Comparison of ENCODE assay signal across 10 mouse cellular contexts in the genomic region with DNA sequence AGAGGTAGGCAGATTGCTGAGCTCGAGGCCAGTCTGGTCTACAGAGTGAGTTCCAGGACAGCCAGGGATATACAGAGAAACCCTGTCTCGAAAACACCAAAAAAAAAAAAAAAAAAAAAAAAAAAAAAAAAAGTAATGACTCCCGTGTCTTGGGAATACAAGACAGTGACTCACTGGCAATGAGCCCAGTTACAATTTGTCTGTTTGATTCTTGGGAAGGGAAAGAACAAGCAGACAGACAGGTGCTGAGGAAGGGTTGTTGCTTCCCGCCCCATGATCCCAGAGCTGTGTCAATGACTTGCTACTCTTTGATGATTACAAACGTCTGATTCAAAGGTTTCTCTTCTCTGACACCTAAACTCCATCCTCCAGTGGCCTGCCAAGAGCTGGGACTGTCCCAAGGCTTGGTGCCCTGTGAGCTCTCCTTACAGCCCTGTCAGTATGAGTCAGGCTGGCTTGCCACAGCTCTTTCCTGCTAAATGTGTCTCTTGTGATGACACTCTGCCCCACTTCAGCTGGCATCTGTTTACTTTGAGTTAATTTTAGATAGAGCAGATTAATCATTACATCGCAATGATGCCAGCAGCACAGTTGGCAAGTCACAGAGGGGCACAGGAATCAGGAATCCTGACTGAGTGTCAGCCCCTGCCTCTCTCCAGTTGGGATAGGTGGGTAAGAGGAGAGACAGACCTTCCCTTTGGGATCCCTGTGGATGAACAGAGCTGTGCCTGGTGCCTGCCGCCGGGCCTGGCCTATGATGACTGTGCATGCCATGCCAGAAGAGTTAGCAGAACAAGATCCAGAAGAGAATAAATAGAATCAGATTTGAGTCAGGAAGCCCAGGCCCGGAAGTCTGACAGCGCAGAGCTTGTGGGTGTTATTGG. TPM values are rescaled to one million over a fixed set of nuclear protein-coding genes. Genes with fewer than 3 reads are reported as not detected.
DNase-seq lines count a peak whose midpoint lies in the region; ATAC-seq and TF ChIP-seq lines count a peak whose summit lies in the region.
"Had no signal": no experiment of that assay in that cellular context is flagged by ENCODE, and none has a peak within 500 bp of the region (broad histone marks: within the 10 kb centered on the region; RNA-seq: fewer than 3 reads in every experiment).

No protein-coding gene starts in this region.

- peak; percentile 85 for ATAC-seq in frontal cortex, adult (ENCODE audit: low TSS enrichment)
- ATAC-seq in heart, postnatal 0 days (ENCODE audit: insufficient read depth, low read depth), result peak; percentile 53; the same call in 1 of the 2 replicates
- ATAC-seq in granulocyte monocyte progenitor cell, adult 5-6 weeks (replicated peaks; ENCODE audit: poor library complexity, severe bottlenecking), result no peak
- ATAC-seq in megakaryocyte, adult 5-6 weeks (ENCODE audit: poor library complexity, severe bottlenecking), result no peak

- H3K9me3 ChIP-seq in heart, postnatal 0 days (replicated peaks; ENCODE audit: control insufficient read depth, low read length), result no peaks in the 10 kb centered on the region
- H3K9me3 ChIP-seq: embryonic facial prominence, embryonic 15.5 days had no signal

- no peak for TF ChIP-seq CTCF in heart, postnatal 0 days (IDR thresholded peaks at IDR 0.05; ENCODE audit: low read depth)

- no peak for DNase-seq in frontal cortex, postnatal 25 days (ENCODE audit: low spot score in 2 of 2)
- peak; percentile 29 for DNase-seq in urinary bladder, adult 2 months (ENCODE audit: low spot score)
- DNase-seq in urinary bladder, postnatal 4 days (ENCODE audit: low spot score in 2 of 2), result no peak
- DNase-seq in heart, postnatal 0 days (ENCODE audit: low spot score), result peak; percentile 33
- DNase-seq in layer of hippocampus, postnatal 10 days (ENCODE audit: low spot score in 2 of 2), result peak; percentile 46 to 51

- no peaks in the 10 kb centered on the region for H3K4me1 ChIP-seq in heart, postnatal 0 days (ENCODE audit: control insufficient read depth, insufficient read depth)

- H3K27ac ChIP-seq in heart, postnatal 0 days (ENCODE audit: low read depth), result 0 out of 2 replicates have a peak overlapping the region, but pooled peaks have one; percentile 43
- H3K27ac ChIP-seq: embryonic facial prominence, embryonic 15.5 days; liver, embryonic 14.5 days had no signal

- no peak overlapping the region for H3K9ac ChIP-seq in heart, postnatal 0 days (replicated peaks; ENCODE audit: low read depth, low read length)
- H3K9ac ChIP-seq: embryonic facial prominence, embryonic 15.5 days; liver, embryonic 14.5 days had no signal

- 41% methylated on average over 10 of the region's 10 CpGs for WGBS in heart, postnatal 0 days

- no peaks in the 10 kb centered on the region for H3K27me3 ChIP-seq in heart, postnatal 0 days (ENCODE audit: control insufficient read depth, insufficient read depth, low read length)
- H3K27me3 ChIP-seq: embryonic facial prominence, embryonic 15.5 days had no signal

- H3K36me3 ChIP-seq in heart, postnatal 0 days (replicated peaks; ENCODE audit: control insufficient read depth, insufficient read depth, low read length), result no peaks in the 10 kb centered on the region
- H3K36me3 ChIP-seq: embryonic facial prominence, embryonic 15.5 days had no signal

- H3K4me2 ChIP-seq in heart, postnatal 0 days (ENCODE audit: low read depth, low read length), result no peak overlapping the region
- H3K4me2 ChIP-seq: embryonic facial prominence, embryonic 15.5 days had no signal

- no peak for TF ChIP-seq EP300 in heart, postnatal 0 days (IDR thresholded peaks at IDR 0.05; ENCODE audit: low read depth)

- H3K4me3 ChIP-seq in heart, postnatal 0 days (ENCODE audit: low read depth, low read length), result no peak overlapping the region
- H3K4me3 ChIP-seq: embryonic facial prominence, embryonic 15.5 days had no signal

RNA-seq across cellular contexts. Expression of a gene that starts 11.0 kb away (rescaled TPM):
- polyA plus RNA-seq in urinary bladder, adult 2 months (2012; rRNA removed), result 35.3 and 37.3 TPM in 2 replicates
- 59.8 and 64.3 TPM in 2 replicates for total RNA-seq in heart, postnatal 0 days (2014; rRNA removed; ENCODE audit: low replicate concordance)
- polyA plus RNA-seq in heart, postnatal 0 days (2015; fragmentation: Nextera tagmentation; extraction: Ambion mirVana), result 33.1 and 37.1 TPM in 2 replicates
- total RNA-seq in layer of hippocampus, postnatal 10 days (2021), result 10 to 100 TPM; 62.3 to 63.7 TPM
- 7.3 and 10.7 TPM in 2 replicates for total RNA-seq in granulocyte monocyte progenitor cell, adult 5-6 weeks (2014; fragmentation: Nextera tagmentation)
- total RNA-seq in granulocyte monocyte progenitor cell, adult 5-6 weeks (2017), result 13.1 and 21.3 TPM in 2 replicates
- total RNA-seq in megakaryocyte, adult 5-6 weeks (2015), result 4.0 and 7.0 TPM in 2 replicates
- 17.7 and 25.4 TPM in 2 replicates for total RNA-seq in megakaryocyte, adult 5-6 weeks (2017)

RNA-seq across cellular contexts. Expression of a gene that starts 16.8 kb away (rescaled TPM):
- polyA plus RNA-seq in urinary bladder, adult 2 months (2012; rRNA removed), result 0.13 and 0.29 TPM in 2 replicates
- not detected in 2 replicates for total RNA-seq in heart, postnatal 0 days (2014; rRNA removed; ENCODE audit: low replicate concordance)
- polyA plus RNA-seq in heart, postnatal 0 days (2015; fragmentation: Nextera tagmentation; extraction: Ambion mirVana), result 0.08 and 0.41 TPM in 2 replicates
- 1 to 10 TPM; 4.2 to 4.4 TPM for total RNA-seq in layer of hippocampus, postnatal 10 days (2021)
- total RNA-seq in granulocyte monocyte progenitor cell, adult 5-6 weeks (2014; fragmentation: Nextera tagmentation), result not detected in 2 replicates
- not detected in 2 replicates for total RNA-seq in granulocyte monocyte progenitor cell, adult 5-6 weeks (2017)
- not detected in 2 replicates for total RNA-seq in megakaryocyte, adult 5-6 weeks (2015)
- total RNA-seq in megakaryocyte, adult 5-6 weeks (2017), result not detected in 2 replicates

Comparison
In these comparisons a context has a peak if more than half of its experiments do, and no peak if none do; other contexts are left out.
1. DNase-seq: peak in urinary bladder, adult 2 months (single experiment), heart, postnatal 0 days (single experiment) and layer of hippocampus, postnatal 10 days (2 of 2); none in frontal cortex, postnatal 25 days (0 of 2) and urinary bladder, postnatal 4 days (0 of 2).
2. ATAC-seq: peak in frontal cortex, adult (single experiment) and heart, postnatal 0 days (single experiment); none in granulocyte monocyte progenitor cell, adult 5-6 weeks (single experiment) and megakaryocyte, adult 5-6 weeks (single experiment).